Mouse (Mus musculus) hindbrain, embryonic 12.5 days (tissue): ENCODE results near the gene Cntfr. TPM values are rescaled to one million over a fixed set of nuclear protein-coding genes. Genes with fewer than 3 reads are reported as not detected.

Experiments used
- ATAC-seq: fragments of 200-750 bp; cut with Nextera tagmentation; 2 replicates; pipeline ENCODE4 v1.8.0; 2017; ENCODE audit warnings: moderate TSS enrichment; ENCODE audit not compliant: low FRiP score
- H3K27ac ChIP-seq: fragments of 300-500 bp; sonication (generic); 2 replicates; pipeline ENCODE4 v1.5.1; 2016; ENCODE audit warnings: mild to moderate bottlenecking
- H3K27me3 ChIP-seq: fragments of 300-500 bp; sonication (generic); 2 replicates; pipeline ENCODE4 v1.6.1; 2016; ENCODE audit warnings: mild to moderate bottlenecking
- H3K36me3 ChIP-seq: fragments of 300-500 bp; sonication (generic); 2 replicates; pipeline ENCODE4 v1.6.1; 2016; ENCODE audit warnings: mild to moderate bottlenecking
- H3K4me1 ChIP-seq: fragments of 300-500 bp; sonication (generic); 2 replicates; pipeline ENCODE4 v1.6.1; 2016
- H3K4me2 ChIP-seq: fragments of 300-500 bp; sonication (generic); replicated peaks from 2 replicates; pipeline ENCODE4 v1.6.1; 2016; ENCODE audit warnings: mild to moderate bottlenecking
- H3K4me3 ChIP-seq: fragments of 300-500 bp; sonication (generic); 2 replicates; pipeline ENCODE4 v1.5.1; 2016; ENCODE audit warnings: mild to moderate bottlenecking
- H3K9ac ChIP-seq: fragments of 300-500 bp; sonication (generic); 2 replicates; pipeline ENCODE4 v1.6.1; 2016; ENCODE audit warnings: mild to moderate bottlenecking, moderate library complexity
- H3K9me3 ChIP-seq: fragments of 300-500 bp; sonication (generic); replicated peaks from 2 replicates; pipeline ENCODE4 v1.6.1; 2016; ENCODE audit warnings: mild to moderate bottlenecking
- WGBS: fragments of 180-500 bp; shearing (Covaris S2); methylation state at CpG from one replicate; pipeline ENCODE4 v1.1.7; 2016; 5-methylcytosine and 5-hydroxymethylcytosine counted together
- polyA plus RNA-seq: library from polyadenylated mRNA; unstranded; fragments of >200 nt; fragmentation: Nextera tagmentation; extraction: Ambion mirVana; gene quantifications from 2 replicates; pipeline ENCODE4 v1.2.1, GENCODE M21; 2016

The Cntfr gene
- polyA plus RNA-seq, 1 experiment from 2014 or later: 28.8 TPM

DNA sequence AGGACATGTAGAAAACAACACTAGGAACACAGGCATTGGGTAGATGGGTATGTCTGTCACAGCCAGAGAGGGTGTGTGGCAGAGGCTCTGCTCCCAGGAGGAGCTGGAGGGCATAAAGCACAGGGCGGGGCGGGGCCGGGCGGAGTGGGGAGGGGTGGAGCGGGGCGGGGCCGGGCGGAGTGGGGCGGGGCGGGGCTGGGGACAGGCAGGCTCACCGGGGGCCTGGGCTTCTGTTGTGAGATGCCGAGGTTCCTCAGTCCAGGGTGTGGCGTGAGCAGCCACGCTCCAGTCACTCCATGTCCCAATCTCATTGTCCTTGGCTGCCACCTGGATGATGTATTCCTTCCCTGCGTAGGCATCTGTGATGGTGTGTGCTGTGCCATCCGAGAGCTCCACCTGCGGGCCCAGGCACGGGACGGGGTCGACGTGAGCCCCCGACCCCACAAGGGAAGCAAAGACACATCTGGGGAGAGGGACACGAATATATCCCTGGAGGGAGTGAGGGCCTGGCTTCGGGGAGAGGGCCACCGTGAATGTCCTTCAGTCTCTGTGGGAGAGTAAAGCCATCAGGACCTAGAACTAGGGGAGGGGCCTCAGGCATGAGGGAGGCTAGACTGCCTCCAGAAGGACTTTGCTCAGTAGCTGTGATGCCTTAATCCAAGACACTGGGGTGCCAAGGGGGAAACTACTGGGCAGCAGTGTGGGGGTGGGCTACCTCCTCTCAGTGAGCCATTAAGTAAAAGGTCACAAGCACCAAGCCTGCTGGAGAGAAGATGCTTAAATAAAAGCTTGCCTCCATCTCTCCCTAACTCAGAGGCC, 38.1 kb downstream of the Cntfr start:
- Histone ChIP-seq H3K9me3 (no peaks in the 10 kb centered on the region), H3K4me3 (no peak overlapping the region; the same call in 1 of the 2 replicates), H3K4me1 (peaks cover 59% of the 10 kb centered on the region), H3K9ac (peak overlapping the region; percentile 9; the same call in 1 of the 2 replicates), H3K36me3 (peaks cover 24% of the 10 kb centered on the region), H3K27me3 (no peaks in the 10 kb centered on the region), H3K27ac (peak overlapping the region; percentile 66; the same call in 1 of the 2 replicates), H3K4me2 (no peak overlapping the region)
- ATAC-seq: peak; percentile 33
- 22% methylated on average over 23 of the region's 25 CpGs for WGBS

DNA sequence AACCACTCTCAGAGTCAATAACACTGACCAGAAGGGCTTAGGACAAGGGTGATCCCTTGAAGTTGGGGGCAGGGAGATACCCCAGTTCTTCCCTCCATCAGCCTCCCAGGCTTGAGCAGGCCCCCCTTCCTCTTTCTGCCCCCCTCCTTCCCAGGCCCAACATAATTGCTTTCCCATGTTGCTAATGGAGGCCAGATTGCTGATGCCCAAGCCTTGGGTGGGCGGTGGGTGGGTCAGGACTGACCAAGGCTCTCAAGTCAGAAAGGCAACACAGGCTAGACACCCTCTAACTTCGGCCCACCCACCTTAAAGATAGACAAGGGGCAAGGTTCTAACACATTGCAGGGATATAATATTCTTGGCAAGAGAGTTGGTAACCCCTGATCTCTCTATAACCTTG, 41.4 kb downstream of the Cntfr start:
- no peak overlapping the region for H3K27ac ChIP-seq
- no peaks in the 10 kb centered on the region for H3K27me3 ChIP-seq
- 74% methylated on average over 2 of the region's 2 CpGs for WGBS
- H3K4me3 ChIP-seq: no peak overlapping the region
- no peaks in the 10 kb centered on the region for H3K9me3 ChIP-seq
- H3K9ac ChIP-seq: no peak overlapping the region
- peaks cover 19% of the 10 kb centered on the region for H3K36me3 ChIP-seq
- no peak for ATAC-seq
- peaks cover 31% of the 10 kb centered on the region for H3K4me1 ChIP-seq
- H3K4me2 ChIP-seq: no peak overlapping the region

DNA sequence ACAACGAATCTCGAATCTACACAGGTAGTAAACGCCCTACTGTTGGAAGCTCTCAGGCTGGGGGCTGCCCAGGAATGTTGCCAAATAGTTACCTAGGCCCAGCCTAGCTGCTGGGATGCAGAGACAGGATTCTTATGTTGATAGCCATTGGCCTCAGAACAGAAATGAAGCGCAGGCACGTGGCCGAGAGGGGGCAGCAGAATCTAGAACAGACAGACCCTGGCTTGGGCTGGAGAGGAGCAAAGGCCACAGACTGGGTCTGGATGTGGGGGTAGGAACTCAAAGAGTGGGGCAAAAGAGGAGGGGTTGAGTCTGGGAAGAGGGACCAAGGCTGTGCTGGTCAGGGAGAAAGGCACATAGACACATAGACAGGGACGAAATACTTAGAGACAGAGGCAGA, 42.7 kb downstream of the Cntfr start:
- Histone ChIP-seq H3K4me2 (no peak overlapping the region), H3K36me3 (peaks cover 13% of the 10 kb centered on the region), H3K9ac (no peak overlapping the region), H3K4me1 (peaks cover 18% of the 10 kb centered on the region), H3K27ac (no peak overlapping the region), H3K27me3 (no peaks in the 10 kb centered on the region), H3K9me3 (no peaks in the 10 kb centered on the region), H3K4me3 (no peak overlapping the region)
- peak; percentile 35; the same call in 1 of the 2 replicates for ATAC-seq
- 10% methylated on average over 7 of the region's 7 CpGs for WGBS

DNA sequence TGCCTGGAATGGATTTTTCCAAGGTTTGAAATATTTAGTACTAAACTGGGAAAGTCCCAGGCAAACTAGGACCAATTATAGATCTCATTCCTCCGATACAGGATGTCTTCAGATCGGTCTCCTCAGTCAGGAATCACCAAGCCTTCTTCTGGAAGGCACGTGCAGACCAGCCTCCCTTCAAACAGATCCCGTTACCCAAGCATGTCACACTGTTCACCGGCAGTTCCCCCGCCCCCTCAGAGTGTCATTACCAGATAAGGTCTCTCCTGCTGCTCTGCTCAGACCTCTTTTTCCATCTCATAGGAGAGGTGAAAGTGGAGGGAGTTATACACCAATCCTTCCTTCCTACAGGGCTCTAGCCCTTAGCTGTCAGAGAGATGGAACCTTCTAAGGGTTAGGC, 43.2 kb downstream of the Cntfr start:
- no peak for ATAC-seq
- Histone ChIP-seq H3K4me3 (no peak overlapping the region), H3K27ac (no peak overlapping the region; the same call in 1 of the 2 replicates), H3K9me3 (no peaks in the 10 kb centered on the region), H3K27me3 (no peaks in the 10 kb centered on the region), H3K4me2 (no peak overlapping the region), H3K36me3 (peaks cover 13% of the 10 kb centered on the region), H3K9ac (no peak overlapping the region), H3K4me1 (peaks cover 14% of the 10 kb centered on the region)
- WGBS: 63% methylated on average over 6 of the region's 6 CpGs

DNA sequence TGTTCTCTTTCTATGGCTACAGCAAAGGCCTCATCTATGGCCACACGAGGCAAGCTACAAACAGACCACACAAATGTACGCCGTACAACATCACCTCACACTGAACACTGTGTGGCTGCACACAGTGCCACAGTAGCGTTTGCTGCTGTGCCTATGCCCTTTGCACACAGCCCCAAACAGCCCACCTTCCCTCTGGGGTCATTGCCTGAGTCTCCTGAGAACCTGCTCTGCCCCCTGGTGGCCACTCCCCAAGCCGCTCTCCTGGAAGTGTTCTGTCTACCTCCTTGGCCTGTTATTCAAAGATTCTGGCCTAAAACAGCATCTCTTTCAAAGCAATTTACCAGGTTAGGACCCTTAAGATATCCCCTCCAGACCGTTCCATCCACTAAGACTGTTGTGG, 43.6 kb downstream of the Cntfr start:
- Histone ChIP-seq H3K4me2 (no peak overlapping the region), H3K36me3 (peaks cover 11% of the 10 kb centered on the region), H3K27me3 (no peaks in the 10 kb centered on the region), H3K27ac (no peak overlapping the region), H3K4me3 (no peak overlapping the region), H3K4me1 (peaks cover 14% of the 10 kb centered on the region), H3K9ac (no peak overlapping the region), H3K9me3 (no peaks in the 10 kb centered on the region)
- peak; percentile 46; the same call in 1 of the 2 replicates for ATAC-seq
- WGBS: 39% methylated on average over 6 of the region's 6 CpGs

DNA sequence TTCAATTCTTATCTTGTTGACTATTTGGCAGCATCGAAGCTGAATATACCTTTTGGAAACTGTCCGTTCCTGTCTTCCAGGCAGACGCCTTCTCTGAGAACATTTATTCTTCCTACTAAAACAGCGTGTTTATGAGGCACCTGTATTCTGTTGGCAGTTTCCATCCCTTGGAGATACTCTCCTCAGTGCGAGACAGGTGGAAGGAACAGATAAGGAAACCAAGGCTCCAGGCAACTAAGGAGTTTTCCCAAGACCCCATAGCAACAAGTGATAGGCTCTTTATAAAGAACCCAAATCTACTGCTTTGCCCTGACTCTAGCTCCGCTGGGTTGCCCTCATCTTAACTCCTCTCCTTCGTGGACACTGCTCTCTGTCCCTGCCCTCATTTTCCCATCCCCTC, 48.3 kb downstream of the Cntfr start:
- 68% methylated on average over 7 of the region's 7 CpGs for WGBS
- H3K27ac ChIP-seq: no peak overlapping the region; the same call in 1 of the 2 replicates

DNA sequence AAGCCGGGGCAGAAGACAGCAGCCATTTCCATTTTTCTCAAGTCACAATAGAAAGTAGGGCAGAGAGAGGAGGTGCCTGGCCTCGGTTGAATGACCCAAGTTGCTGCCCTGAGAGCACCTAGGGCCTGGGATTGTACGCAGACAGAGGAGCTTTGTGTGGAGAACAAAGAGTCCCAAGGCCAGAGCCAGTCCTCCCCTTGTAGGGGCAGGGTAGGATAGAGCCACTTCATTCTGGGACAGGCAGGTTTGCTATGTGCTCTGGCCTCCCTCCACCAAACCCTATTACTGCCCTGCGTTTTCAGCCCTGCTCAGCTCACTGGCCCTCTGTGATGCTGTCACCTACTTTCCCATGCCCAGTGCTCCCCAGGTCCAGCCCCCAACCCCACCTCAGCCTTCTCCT, 48.7 kb downstream of the Cntfr start:
- Histone ChIP-seq H3K4me2 (no peak overlapping the region), H3K4me3 (no peak overlapping the region), H3K27ac (no peak overlapping the region), H3K4me1 (peaks cover 23% of the 10 kb centered on the region), H3K9ac (no peak overlapping the region), H3K27me3 (no peaks in the 10 kb centered on the region), H3K36me3 (no peaks in the 10 kb centered on the region), H3K9me3 (no peaks in the 10 kb centered on the region)
- ATAC-seq: peak; percentile 46; the same call in 1 of the 2 replicates
- WGBS: 13% methylated on average over 4 of the region's 4 CpGs

More for the DNA sequence above, 48.3 kb downstream of the Cntfr start:
- Histone ChIP-seq H3K9ac (no peak overlapping the region), H3K4me3 (no peak overlapping the region), H3K4me1 (peaks cover 24% of the 10 kb centered on the region), H3K9me3 (no peaks in the 10 kb centered on the region), H3K36me3 (no peaks in the 10 kb centered on the region), H3K27me3 (no peaks in the 10 kb centered on the region), H3K4me2 (no peak overlapping the region)
- ATAC-seq: no peak

DNA sequence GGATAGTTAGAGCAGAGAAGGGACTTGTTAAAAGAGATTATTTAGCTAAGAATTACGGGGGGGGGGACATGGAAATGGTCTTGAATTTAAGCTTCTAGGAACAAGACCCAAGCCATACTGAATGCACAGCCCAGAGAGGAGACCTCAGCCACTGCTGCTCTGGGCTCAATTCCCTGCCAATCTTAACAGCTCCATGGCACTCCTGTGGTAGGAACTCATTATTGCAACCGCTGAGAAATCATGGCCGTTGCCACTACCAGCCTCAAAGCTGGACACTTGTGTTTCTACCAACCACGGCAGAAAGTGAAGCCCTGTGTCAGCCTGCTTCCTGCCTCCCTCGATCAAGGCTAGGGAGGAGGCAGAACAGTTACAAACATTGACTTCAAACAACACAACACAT, 51.4 kb downstream of the Cntfr start:
- WGBS: 35% methylated on average over 5 of the region's 5 CpGs
- Histone ChIP-seq H3K9me3 (no peaks in the 10 kb centered on the region), H3K9ac (no peak overlapping the region), H3K4me2 (no peak overlapping the region), H3K27ac (no peak overlapping the region), H3K4me3 (no peak overlapping the region), H3K27me3 (no peaks in the 10 kb centered on the region), H3K4me1 (peaks cover 24% of the 10 kb centered on the region), H3K36me3 (no peaks in the 10 kb centered on the region)
- no peak for ATAC-seq

DNA sequence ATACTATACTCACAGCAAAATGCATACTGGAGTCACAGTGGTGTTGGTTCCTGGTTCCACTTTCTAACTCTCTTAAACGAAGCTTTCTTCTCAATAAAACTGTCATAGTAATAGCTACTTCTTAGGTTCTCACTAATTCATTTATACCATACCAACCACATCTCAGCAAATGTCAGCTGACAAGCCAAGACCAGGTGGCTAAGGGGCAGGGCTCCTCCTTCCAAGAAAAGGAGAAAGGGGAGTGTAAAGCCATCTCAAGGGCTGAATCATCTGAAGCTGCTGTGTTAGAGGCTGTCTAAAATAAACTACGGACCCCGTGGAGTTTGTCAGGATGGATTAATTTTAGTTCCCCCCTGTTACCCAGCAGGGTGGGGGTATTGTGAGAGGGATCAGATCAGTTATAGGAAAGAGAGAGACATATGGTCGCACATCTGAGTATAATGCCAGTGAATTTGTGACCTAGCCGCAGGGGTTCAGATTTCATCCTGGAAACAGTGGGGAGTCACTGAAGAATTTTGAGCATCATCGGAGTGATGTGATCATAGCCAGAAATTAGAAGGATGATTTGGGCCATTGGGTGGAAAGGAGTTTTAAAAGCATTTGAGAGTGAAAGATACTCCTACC, 55.6 kb downstream of the Cntfr start:
- Histone ChIP-seq H3K4me2 (no peak overlapping the region), H3K9ac (no peak overlapping the region), H3K4me3 (no peak overlapping the region), H3K27me3 (no peaks in the 10 kb centered on the region), H3K9me3 (no peaks in the 10 kb centered on the region), H3K36me3 (peaks cover 7% of the 10 kb centered on the region; the same call in 1 of the 2 replicates), H3K4me1 (peaks cover 44% of the 10 kb centered on the region), H3K27ac (no peak overlapping the region)
- no peak for ATAC-seq
- WGBS: 68% methylated on average over 6 of the region's 6 CpGs

DNA sequence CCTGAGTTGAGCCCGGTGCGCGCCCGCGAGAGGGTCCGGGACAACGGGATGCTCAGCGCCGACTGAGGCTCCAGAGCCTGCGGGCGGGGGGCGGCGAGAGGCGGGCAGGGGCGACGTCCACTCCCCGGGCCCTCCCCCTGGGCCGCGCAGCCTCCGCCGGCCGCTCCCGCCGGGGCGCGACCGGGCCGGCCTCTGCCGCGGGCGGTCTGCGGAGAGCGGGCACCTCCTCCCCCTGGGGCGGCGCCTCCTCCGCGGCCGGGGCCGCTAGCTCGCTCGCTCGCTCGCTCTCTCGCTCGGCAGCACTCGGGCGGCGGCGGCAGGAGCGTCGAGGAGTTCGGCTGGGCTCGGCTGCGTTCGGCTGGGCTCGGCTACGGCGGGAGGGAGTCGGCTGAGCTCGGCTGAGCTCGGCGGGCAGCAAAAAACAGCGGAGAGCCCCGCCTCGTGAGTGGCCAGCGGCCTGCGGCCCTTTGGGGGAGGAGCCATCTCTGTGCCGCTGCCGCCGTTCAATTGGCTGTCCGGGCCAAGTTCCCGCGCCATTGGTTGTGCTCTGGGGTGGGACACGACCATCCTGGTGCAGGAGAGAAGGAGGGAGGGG, 56.9 kb downstream of the Cntfr start, which contains the start of gene Enho:
TSS of gene Enho (minus strand) at position 412 of the 595 bp plus-strand sequence.
- ATAC-seq: peak; percentile 93
- peaks cover 51% of the 10 kb centered on the region for H3K4me1 ChIP-seq

DNA sequence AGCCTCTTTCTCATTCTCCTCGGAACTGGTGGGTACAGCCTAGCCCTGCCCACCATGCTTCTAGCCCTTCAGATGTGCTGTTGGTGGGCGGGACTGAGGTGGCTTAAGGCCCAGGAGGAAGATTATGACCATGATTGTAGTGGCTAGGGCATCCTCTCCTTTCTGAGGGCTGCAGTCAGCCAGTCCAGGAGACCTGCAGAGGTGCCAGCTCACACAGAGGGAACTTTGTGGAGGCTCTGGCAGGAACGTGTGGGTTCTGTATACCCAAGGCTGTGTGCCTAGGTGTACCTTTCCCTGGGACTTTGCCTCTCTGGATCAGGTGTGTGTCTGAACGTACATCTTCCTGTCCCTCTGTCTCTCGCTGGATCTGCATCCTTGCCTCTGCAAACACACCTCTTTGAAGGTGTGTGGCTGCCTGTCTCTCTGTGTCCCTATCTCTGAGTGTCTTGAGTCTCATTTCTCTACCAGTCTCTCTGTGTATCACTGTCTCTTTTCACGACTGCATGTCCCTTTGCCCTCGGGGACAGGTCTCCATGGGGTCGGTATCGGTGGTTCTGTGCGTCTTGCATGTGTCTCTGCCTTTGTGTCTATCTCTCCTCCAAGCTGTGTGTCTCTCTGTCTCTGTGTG, 57.6 kb downstream of the Cntfr start:
- Histone ChIP-seq H3K4me3 (peak overlapping the region; percentile 77), H3K4me1 (peaks cover 51% of the 10 kb centered on the region), H3K27me3 (no peaks in the 10 kb centered on the region), H3K9ac (peak overlapping the region; percentile 98), H3K27ac (peak overlapping the region; percentile 94), H3K9me3 (no peaks in the 10 kb centered on the region), H3K4me2 (peak overlapping the region; percentile 68), H3K36me3 (peaks cover 7% of the 10 kb centered on the region; the same call in 1 of the 2 replicates)
- peak; percentile 20; the same call in 1 of the 2 replicates for ATAC-seq
- 10% methylated on average over 10 of the region's 10 CpGs for WGBS

More for the DNA sequence above, 56.9 kb downstream of the Cntfr start, which contains the start of gene Enho:
- no peaks in the 10 kb centered on the region for H3K27me3 ChIP-seq
- peak within 1 kb of the TSS; percentile 94 for H3K27ac ChIP-seq
- H3K4me2 ChIP-seq: peak within 1 kb of the TSS; percentile 68
- H3K9me3 ChIP-seq: no peaks in the 10 kb centered on the region
- peaks cover 7% of the 10 kb centered on the region; the same call in 1 of the 2 replicates for H3K36me3 ChIP-seq
- peak within 1 kb of the TSS; percentile 77 for H3K4me3 ChIP-seq
- under 1% methylated on average over 66 of the region's 74 CpGs for WGBS
- peak within 1 kb of the TSS; percentile 98 for H3K9ac ChIP-seq

DNA sequence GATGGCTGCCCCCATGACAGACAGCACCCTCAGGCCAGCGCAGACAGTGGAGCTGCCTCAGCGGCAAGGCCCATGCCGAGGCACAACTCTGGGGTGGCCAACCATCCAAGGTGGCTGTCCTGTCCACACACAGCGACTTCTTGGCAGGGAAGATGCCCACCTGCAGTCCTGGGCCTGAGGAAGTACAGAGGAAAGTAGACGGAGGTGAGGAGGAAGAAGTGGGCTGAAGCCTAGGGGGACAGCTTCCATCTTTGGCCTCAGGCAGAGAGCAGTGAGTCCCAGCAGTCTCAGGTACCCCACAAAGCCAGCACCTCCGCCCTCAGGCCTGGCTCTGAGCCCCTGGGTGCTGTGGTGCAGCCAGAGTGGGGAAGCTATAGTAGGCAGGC, 58.1 kb downstream of the Cntfr start:
- Histone ChIP-seq H3K4me2 (peak overlapping the region; percentile 68), H3K9ac (peak overlapping the region; percentile 98), H3K36me3 (peaks cover 7% of the 10 kb centered on the region; the same call in 1 of the 2 replicates), H3K9me3 (no peaks in the 10 kb centered on the region), H3K4me3 (peak overlapping the region; percentile 77), H3K27ac (0 out of 2 replicates have a peak overlapping the region, but pooled peaks have one; percentile 94), H3K4me1 (peaks cover 51% of the 10 kb centered on the region), H3K27me3 (no peaks in the 10 kb centered on the region)
- WGBS: 76% methylated on average over 6 of the region's 6 CpGs
- no peak for ATAC-seq
